Mouse (Mus musculus) bone marrow, adult 2 months (tissue): ENCODE measurements around the gene Gm3173. TPM values are rescaled to one million over a fixed set of nuclear protein-coding genes. Genes with fewer than 3 reads are reported as not detected.

Experiments used
- polyA plus RNA-seq: library from polyadenylated mRNA; stranded (reverse); fragments of >200 nt; gene quantifications from 2 replicates; pipeline ENCODE4 v1.2.4, GENCODE M21; 2011; ENCODE audit warnings: low replicate concordance; ENCODE audit not compliant: missing spikeins, insufficient read depth, insufficient read length

Gene Gm3173
- polyA plus RNA-seq, 1 experiment = not detected

Other genes with a start within 250 kb of the Gm3173 start
- not detected in 2 replicates for gene Gm2974, start 248.4 kb upstream of the Gm3173 start, polyA plus RNA-seq
- gene Gm3138, start 181.4 kb upstream of the Gm3173 start, polyA plus RNA-seq = not detected in 2 replicates
- gene Gm3149, start 113.7 kb upstream of the Gm3173 start, polyA plus RNA-seq = not detected in 2 replicates
- not detected in 2 replicates for gene 2610042L04Rik, start 96.2 kb upstream of the Gm3173 start, polyA plus RNA-seq
- gene Gm3159, start 33.5 kb upstream of the Gm3173 start, polyA plus RNA-seq = not detected in 2 replicates
- not detected in 2 replicates for gene Gm3164, start 15.5 kb upstream of the Gm3173 start, polyA plus RNA-seq
- not detected in 2 replicates for gene Gm3182, start 50.8 kb downstream of the Gm3173 start, polyA plus RNA-seq
- gene Gm3047, start 124.4 kb downstream of the Gm3173 start, polyA plus RNA-seq = not detected in 2 replicates
- gene Gm8159, start 201.4 kb downstream of the Gm3173 start, polyA plus RNA-seq = not detected in 2 replicates
- not detected in 2 replicates for gene Gm3239, start 233.2 kb downstream of the Gm3173 start, polyA plus RNA-seq